Mouse (Mus musculus): ENCODE results near the gene Prkcz. TPM values are rescaled to one million over a fixed set of nuclear protein-coding genes. Genes with fewer than 3 reads are reported as not detected.
A peak's percentile ranks its signal among the peaks of the same experiment; 100 is the strongest.

Prkcz gene
- polyA plus RNA-seq (2015; fragmentation: Nextera tagmentation; extraction: Ambion mirVana): 10.9 and 12.4 TPM in 2 replicates

DNA sequence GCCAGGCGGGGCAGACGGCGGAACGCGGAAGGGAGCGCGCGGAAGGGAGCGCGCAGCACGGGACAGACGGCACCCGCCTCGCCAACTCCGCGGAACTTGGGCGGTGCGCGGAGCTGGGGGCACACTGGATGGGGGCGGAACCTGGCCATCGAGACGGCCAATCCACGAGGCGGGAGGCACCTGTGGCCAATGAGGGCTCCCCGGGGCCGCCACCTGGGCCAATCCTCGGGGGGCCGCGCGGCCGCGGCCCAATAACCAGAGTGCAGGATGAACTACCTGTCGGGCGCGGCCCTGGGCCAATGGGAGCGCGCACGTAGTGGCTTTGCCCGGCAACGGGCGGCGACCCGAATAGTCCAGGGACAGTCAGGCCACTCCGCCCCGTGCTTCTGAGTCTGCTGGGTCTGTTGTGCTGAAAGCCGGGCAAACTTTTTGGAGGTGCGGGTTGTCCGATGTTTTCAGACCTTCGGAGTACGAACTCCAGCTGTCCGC lies at the start of gene Prkcz:
Prkcz (minus strand) TSS at position 59 of the 489 bp plus-strand sequence.
- H3K4me1 ChIP-seq: peaks cover 9% of the 10 kb centered on the region; the same call in 1 of the 2 replicates
- peak; percentile 88 for ATAC-seq (ENCODE audit: insufficient number of reproducible peaks, insufficient read depth, low FRiP score, low TSS enrichment, low read depth)
- no peaks in the 10 kb centered on the region for H3K9me3 ChIP-seq
- H3K9ac ChIP-seq: peak within 1 kb of the TSS; percentile 57
- no peak within 1 kb of the TSS for H3K27ac ChIP-seq
- peaks cover 83% of the 10 kb centered on the region for H3K27me3 ChIP-seq
- peak within 1 kb of the TSS; percentile 48 for H3K4me3 ChIP-seq
- H3K4me2 ChIP-seq: peak within 1 kb of the TSS; percentile 66
- no peaks in the 10 kb centered on the region for H3K36me3 ChIP-seq
- WGBS: under 1% methylated on average over 51 of the region's 51 CpGs

DNA sequence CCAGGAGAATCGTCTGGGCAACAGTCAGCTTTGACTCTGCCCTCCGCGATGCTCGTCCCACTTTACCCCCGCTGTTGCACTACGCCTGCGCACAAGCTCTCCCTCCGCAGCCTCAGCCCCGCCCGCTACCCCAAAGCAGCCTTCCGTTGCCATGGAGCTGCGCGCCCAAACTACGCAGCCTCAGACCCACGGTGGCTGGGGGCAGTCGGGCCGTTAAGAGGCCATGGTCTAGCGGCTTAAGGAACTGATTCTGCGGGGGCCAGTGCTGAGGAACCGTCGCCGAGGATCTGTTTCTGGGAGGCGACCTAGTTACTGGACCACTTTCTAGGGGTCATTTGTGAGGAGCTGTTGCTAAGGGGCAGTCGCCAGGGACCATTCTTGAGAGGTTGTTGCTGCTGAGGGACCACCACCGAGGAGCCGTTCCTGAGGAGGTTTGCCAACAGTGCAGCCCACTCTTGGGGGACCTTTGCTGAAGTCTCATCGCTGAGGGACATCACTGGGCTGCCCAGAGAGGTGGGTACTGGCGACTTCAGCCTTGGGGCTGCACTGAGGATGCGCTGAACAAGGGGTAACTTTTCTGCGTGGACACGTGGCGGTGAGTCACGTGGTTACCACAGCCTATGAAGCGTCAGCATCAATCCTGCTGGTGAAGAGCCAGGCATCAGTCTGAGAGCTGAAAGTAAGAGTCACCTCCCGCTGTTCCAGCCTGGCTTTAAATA lies 48.1 kb upstream of the Prkcz start, which contains the start of gene Cfap74:
Cfap74 (plus strand) TSS at position 133 of the 719 bp plus-strand sequence.
- under 1% methylated on average over 35 of the region's 35 CpGs for WGBS
- peak within 1 kb of the TSS; percentile 66 for H3K9ac ChIP-seq
- H3K36me3 ChIP-seq: no peaks in the 10 kb centered on the region
- ATAC-seq (ENCODE audit: insufficient number of reproducible peaks, insufficient read depth, low FRiP score, low TSS enrichment, low read depth): peak; percentile 91
- H3K4me3 ChIP-seq: peak within 1 kb of the TSS; percentile 57
- peak within 1 kb of the TSS; percentile 87 for H3K4me2 ChIP-seq
- H3K27ac ChIP-seq: no peak within 1 kb of the TSS
- no peaks in the 10 kb centered on the region for H3K9me3 ChIP-seq
- H3K27me3 ChIP-seq: no peaks in the 10 kb centered on the region
- peaks cover 10% of the 10 kb centered on the region; the same call in 1 of the 2 replicates for H3K4me1 ChIP-seq

DNA sequence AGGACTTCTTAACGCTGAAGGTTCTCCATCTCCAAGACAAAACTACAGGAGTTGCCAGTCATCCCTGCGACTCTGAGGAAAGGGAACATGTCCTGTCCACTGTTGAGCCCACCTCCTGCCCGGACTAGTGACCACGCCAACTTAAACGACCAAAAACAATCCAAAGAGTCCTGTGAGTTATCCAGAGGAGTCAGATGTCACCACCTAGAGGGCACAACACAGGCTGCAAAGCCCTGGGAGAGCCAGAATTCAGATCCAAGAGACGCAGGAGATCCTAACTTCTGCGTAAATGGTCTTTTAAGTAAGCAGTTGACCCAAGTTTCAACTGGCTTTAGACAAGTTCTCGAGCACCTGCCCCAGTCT lies 47.5 kb upstream of the Prkcz start:
- no peaks in the 10 kb centered on the region for H3K27me3 ChIP-seq
- H3K9ac ChIP-seq: peak overlapping the region; percentile 66; the same call in 1 of the 2 replicates
- peak overlapping the region; percentile 87 for H3K4me2 ChIP-seq
- H3K27ac ChIP-seq: no peak overlapping the region
- H3K4me3 ChIP-seq: peak overlapping the region; percentile 57
- 2% methylated on average over 8 of the region's 8 CpGs for WGBS
- no peaks in the 10 kb centered on the region for H3K36me3 ChIP-seq
- H3K4me1 ChIP-seq: peaks cover 10% of the 10 kb centered on the region; the same call in 1 of the 2 replicates
- no peak for ATAC-seq (ENCODE audit: insufficient number of reproducible peaks, insufficient read depth, low FRiP score, low TSS enrichment, low read depth)
- H3K9me3 ChIP-seq: no peaks in the 10 kb centered on the region

GRCm38 (mm10) chr4:155402489-155402888 lies 41.3 kb upstream of the Prkcz start:
- Histone ChIP-seq H3K4me2 (no peak overlapping the region), H3K4me3 (no peak overlapping the region), H3K36me3 (no peaks in the 10 kb centered on the region), H3K9ac (no peak overlapping the region), H3K27ac (no peak overlapping the region), H3K27me3 (peaks cover 25% of the 10 kb centered on the region), H3K9me3 (no peaks in the 10 kb centered on the region), H3K4me1 (peaks cover 8% of the 10 kb centered on the region; the same call in 1 of the 2 replicates)
- ATAC-seq (ENCODE audit: insufficient number of reproducible peaks, insufficient read depth, low FRiP score, low TSS enrichment, low read depth): no peak
- 65% methylated on average over 1 of the region's 1 CpGs for WGBS

DNA sequence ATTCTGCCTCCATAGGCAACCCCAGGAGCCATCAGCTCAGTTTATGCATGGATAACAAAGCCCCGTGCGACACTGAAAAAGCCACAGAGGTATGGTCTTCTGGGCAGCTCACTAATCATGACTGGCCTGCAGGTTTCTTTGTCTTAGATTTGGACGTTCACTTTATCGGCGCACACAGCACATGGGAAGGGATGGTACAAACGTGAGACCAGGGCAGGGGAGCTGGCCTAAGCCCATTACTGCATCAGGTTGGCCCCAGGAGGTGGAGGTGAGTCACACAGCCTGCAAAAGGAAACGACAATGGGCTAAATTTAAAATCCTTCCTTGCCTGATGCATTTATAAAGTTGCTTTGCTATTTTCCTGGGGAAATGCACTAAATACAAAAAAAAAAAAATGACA lies 40.0 kb upstream of the Prkcz start:
- ATAC-seq (ENCODE audit: insufficient number of reproducible peaks, insufficient read depth, low FRiP score, low TSS enrichment, low read depth): no peak

GRCm38 (mm10) chr4:155398222-155398540 lies 37.0 kb upstream of the Prkcz start:
- peaks cover 10% of the 10 kb centered on the region; the same call in 1 of the 2 replicates for H3K4me1 ChIP-seq
- no peak overlapping the region for H3K9ac ChIP-seq
- 4% methylated on average over 9 of the region's 9 CpGs for WGBS
- peaks cover 50% of the 10 kb centered on the region for H3K27me3 ChIP-seq
- peak overlapping the region; percentile 43 for H3K4me3 ChIP-seq
- no peaks in the 10 kb centered on the region for H3K9me3 ChIP-seq
- H3K36me3 ChIP-seq: no peaks in the 10 kb centered on the region
- peak overlapping the region; percentile 91 for H3K4me2 ChIP-seq
- no peak overlapping the region for H3K27ac ChIP-seq
- ATAC-seq (ENCODE audit: insufficient number of reproducible peaks, insufficient read depth, low FRiP score, low TSS enrichment, low read depth): no peak

More for the DNA sequence above, 40.0 kb upstream of the Prkcz start:
- Histone ChIP-seq H3K27me3 (peaks cover 38% of the 10 kb centered on the region), H3K4me2 (no peak overlapping the region), H3K9ac (no peak overlapping the region), H3K4me3 (no peak overlapping the region), H3K9me3 (no peaks in the 10 kb centered on the region), H3K27ac (no peak overlapping the region), H3K4me1 (peaks cover 10% of the 10 kb centered on the region; the same call in 1 of the 2 replicates), H3K36me3 (no peaks in the 10 kb centered on the region)
- 71% methylated on average over 7 of the region's 7 CpGs for WGBS

DNA sequence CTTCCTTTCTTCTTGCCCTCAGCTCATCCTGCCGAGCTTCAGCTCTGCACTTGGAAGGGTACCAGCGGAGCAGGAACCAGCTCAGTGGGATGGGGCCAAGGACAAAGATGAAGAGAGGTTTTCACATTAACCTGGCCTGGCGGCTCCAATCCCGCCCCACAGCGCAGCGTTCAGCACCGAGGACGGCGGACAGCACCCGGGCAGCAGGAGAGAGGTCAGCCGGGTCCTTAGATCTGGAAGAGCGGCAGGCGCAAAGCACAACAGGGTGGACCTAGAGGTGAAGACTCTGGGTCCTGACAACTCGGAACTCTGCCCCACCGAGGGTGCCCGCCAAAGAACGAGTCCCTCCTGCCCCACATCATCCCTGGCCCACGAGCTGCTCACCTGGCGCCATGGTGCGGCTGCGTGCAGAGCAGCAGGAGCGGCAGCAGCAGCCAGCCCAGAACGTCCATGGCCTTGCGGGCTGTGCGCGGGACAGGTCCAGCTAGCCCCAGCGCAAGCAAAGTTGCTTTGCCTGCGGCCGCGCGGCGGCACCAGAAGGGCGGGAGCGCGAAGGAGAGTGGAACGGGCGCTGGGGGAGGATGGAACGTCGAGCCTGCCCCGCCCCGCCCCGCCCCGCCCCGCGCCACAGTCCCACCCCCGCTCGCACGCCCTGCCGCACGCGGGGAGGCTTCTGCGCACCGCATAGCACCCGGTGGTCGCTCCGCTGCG lies 36.5 kb upstream of the Prkcz start, which contains the start of gene Gabrd:
Gabrd (minus strand) TSS at position 602 of the 711 bp plus-strand sequence.
- Histone ChIP-seq H3K4me3 (peak within 1 kb of the TSS; percentile 43), H3K4me1 (peaks cover 10% of the 10 kb centered on the region; the same call in 1 of the 2 replicates), H3K4me2 (peak within 1 kb of the TSS; percentile 91), H3K36me3 (no peaks in the 10 kb centered on the region), H3K9me3 (no peaks in the 10 kb centered on the region), H3K27me3 (peaks cover 50% of the 10 kb centered on the region), H3K27ac (no peak within 1 kb of the TSS), H3K9ac (no peak within 1 kb of the TSS)
- ATAC-seq (ENCODE audit: insufficient number of reproducible peaks, insufficient read depth, low FRiP score, low TSS enrichment, low read depth): no peak
- WGBS: 1% methylated on average over 56 of the region's 57 CpGs

- H3K36me3 ChIP-seq: no peaks in the 10 kb centered on the region
- ATAC-seq (ENCODE audit: insufficient number of reproducible peaks, insufficient read depth, low FRiP score, low TSS enrichment, low read depth): no peak
- 83% methylated on average over 4 of the region's 4 CpGs for WGBS
- H3K4me3 ChIP-seq: no peak overlapping the region
- H3K4me1 ChIP-seq: peaks cover 10% of the 10 kb centered on the region; the same call in 1 of the 2 replicates
- no peak overlapping the region for H3K9ac ChIP-seq
- no peaks in the 10 kb centered on the region for H3K9me3 ChIP-seq
- H3K27ac ChIP-seq: no peak overlapping the region
- H3K27me3 ChIP-seq: peaks cover 50% of the 10 kb centered on the region
- H3K4me2 ChIP-seq: no peak overlapping the region
Observed at GRCm38 (mm10) chr4:155396751-155397150, 35.6 kb upstream of the Prkcz start.

- no peak for ATAC-seq (ENCODE audit: insufficient number of reproducible peaks, insufficient read depth, low FRiP score, low TSS enrichment, low read depth)
- H3K4me2 ChIP-seq: no peak overlapping the region
Observed at GRCm38 (mm10) chr4:155395471-155395870, 34.3 kb upstream of the Prkcz start.

DNA sequence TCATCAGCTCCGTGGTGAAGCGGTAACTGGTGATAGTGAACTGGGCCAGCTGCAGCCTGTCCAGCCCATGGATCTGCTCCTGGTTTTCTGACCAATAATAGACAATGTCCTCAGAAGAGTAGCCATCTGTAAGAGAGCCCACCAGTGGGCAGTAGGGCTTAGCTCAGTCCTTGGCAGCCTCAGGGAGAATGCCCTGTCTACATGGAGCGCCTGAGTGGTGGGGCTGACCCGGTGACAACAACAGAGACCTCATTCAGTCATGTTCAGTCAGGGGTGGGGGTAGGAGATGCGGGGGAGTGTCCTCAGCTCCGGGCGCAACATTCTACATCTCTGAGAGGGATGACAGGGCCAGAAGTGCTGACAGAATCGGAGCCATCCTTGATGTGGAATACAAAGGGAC lies 26.0 kb upstream of the Prkcz start:
- no peak overlapping the region for H3K4me3 ChIP-seq
- no peak overlapping the region for H3K4me2 ChIP-seq
- H3K27ac ChIP-seq: no peak overlapping the region
- ATAC-seq (ENCODE audit: insufficient number of reproducible peaks, insufficient read depth, low FRiP score, low TSS enrichment, low read depth): no peak
- H3K9ac ChIP-seq: no peak overlapping the region
- 60% methylated on average over 8 of the region's 8 CpGs for WGBS
- H3K4me1 ChIP-seq: no peaks in the 10 kb centered on the region
- H3K27me3 ChIP-seq: peaks cover 22% of the 10 kb centered on the region
- H3K36me3 ChIP-seq: no peaks in the 10 kb centered on the region
- no peaks in the 10 kb centered on the region for H3K9me3 ChIP-seq

More at GRCm38 (mm10) chr4:155395471-155395870, 34.3 kb upstream of the Prkcz start:
- no peaks in the 10 kb centered on the region for H3K9me3 ChIP-seq
- H3K4me3 ChIP-seq: no peak overlapping the region
- H3K27me3 ChIP-seq: peaks cover 44% of the 10 kb centered on the region
- peaks cover 10% of the 10 kb centered on the region; the same call in 1 of the 2 replicates for H3K4me1 ChIP-seq
- H3K9ac ChIP-seq: no peak overlapping the region
- WGBS: 92% methylated on average over 5 of the region's 5 CpGs
- no peaks in the 10 kb centered on the region for H3K36me3 ChIP-seq
- H3K27ac ChIP-seq: no peak overlapping the region

DNA sequence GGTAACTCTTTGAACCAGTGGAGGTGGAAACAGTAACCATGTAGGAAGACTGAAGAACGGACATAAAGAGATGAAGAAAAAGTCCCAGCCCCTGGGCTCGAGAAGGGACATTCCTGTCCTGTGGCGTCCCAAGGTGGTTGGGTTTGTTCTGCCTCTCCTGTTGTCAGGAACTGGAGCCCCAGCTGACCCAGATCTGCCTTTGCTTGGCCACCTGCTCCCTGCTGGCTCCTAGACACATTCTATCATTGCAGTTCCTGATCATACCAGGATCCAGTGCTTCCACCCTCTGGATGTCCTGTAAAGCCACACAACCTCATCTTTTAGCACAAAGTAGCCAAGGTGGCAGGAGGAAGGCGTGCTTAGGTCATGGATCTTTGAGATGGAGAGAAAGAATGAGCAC lies 22.2 kb upstream of the Prkcz start:
- Histone ChIP-seq H3K9ac (no peak overlapping the region), H3K4me1 (no peaks in the 10 kb centered on the region), H3K4me3 (no peak overlapping the region), H3K27ac (no peak overlapping the region), H3K27me3 (peaks cover 32% of the 10 kb centered on the region), H3K9me3 (no peaks in the 10 kb centered on the region), H3K4me2 (no peak overlapping the region), H3K36me3 (no peaks in the 10 kb centered on the region)
- 63% methylated on average over 4 of the region's 4 CpGs for WGBS
- ATAC-seq (ENCODE audit: insufficient number of reproducible peaks, insufficient read depth, low FRiP score, low TSS enrichment, low read depth): no peak
